In genomic region chr16:77060166-77060565, GRCm38 (mm10) we compare ENCODE assay signal across 8 mouse cellular contexts. TPM values are rescaled to one million over a fixed set of nuclear protein-coding genes. Genes with fewer than 3 reads are reported as not detected.
DNase-seq lines count a peak whose midpoint lies in the region; ATAC-seq and TF ChIP-seq lines count a peak whose summit lies in the region.

No protein-coding gene starts in this region.

- no peak overlapping the region for H3K4me2 ChIP-seq in midbrain, embryonic 16.5 days (ENCODE audit: low read length)

- H3K27me3 ChIP-seq in G1E (ENCODE audit: insufficient read depth, low read length), result no peaks in the 10 kb centered on the region
- H3K27me3 ChIP-seq in midbrain, embryonic 16.5 days (ENCODE audit: control insufficient read depth, insufficient read depth, low read depth, low read length), result no peaks in the 10 kb centered on the region

- intact Hi-C loops in gastrocnemius, postnatal 14 days (cut with DNase I; ENCODE audit: low total_unique reads), result no loop called here
- intact Hi-C loops in heart, postnatal 14 days (cut with DNase I), result no loop called here
- intact Hi-C loops in left cerebral cortex, adult 2 months (cut with DNase I), result no loop called here

- no peak overlapping the region for H3K27ac ChIP-seq in left cerebral cortex, adult 2 months
- no peak overlapping the region for H3K27ac ChIP-seq in midbrain, embryonic 16.5 days (ENCODE audit: low read length)

- no peak overlapping the region for H3K9ac ChIP-seq in midbrain, embryonic 16.5 days (ENCODE audit: low read depth, low read length)

- H3K4me3 ChIP-seq in G1E (ENCODE audit: low read depth, low read length), result no peak overlapping the region
- no peak overlapping the region for H3K4me3 ChIP-seq in left cerebral cortex, adult 2 months
- H3K4me3 ChIP-seq in midbrain, embryonic 16.5 days (ENCODE audit: low read depth, low read length), result no peak overlapping the region

- peaks cover 65% of the 10 kb centered on the region for H3K36me3 ChIP-seq in G1E (replicated peaks)
- H3K36me3 ChIP-seq in midbrain, embryonic 16.5 days (ENCODE audit: control insufficient read depth, insufficient read depth, low read length), result no peaks in the 10 kb centered on the region

- H3K4me1 ChIP-seq in G1E (ENCODE audit: insufficient read depth, low read depth, low read length), result peaks cover 6% of the 10 kb centered on the region; the same call in 1 of the 2 replicates
- H3K4me1 ChIP-seq in midbrain, embryonic 16.5 days (ENCODE audit: control insufficient read depth, insufficient read depth, low read length), result no peaks in the 10 kb centered on the region; the same call in 1 of the 2 replicates

- H3K9me3 ChIP-seq in G1E (replicated peaks), result no peaks in the 10 kb centered on the region
- no peaks in the 10 kb centered on the region for H3K9me3 ChIP-seq in midbrain, embryonic 16.5 days (replicated peaks; ENCODE audit: control insufficient read depth, low read length, poor library complexity, severe bottlenecking)

- DNase-seq in gastrocnemius, postnatal 14 days, result peak; percentile 38
- DNase-seq in gastrocnemius, adult 18-20 months (ENCODE audit: low spot score), result no peak
- peak; percentile 2 for DNase-seq in G1E (ENCODE audit: low spot score)
- peak; percentile 25 to 30 for DNase-seq in heart, postnatal 14 days
- peak; percentile 42 to 92 for DNase-seq in spleen, postnatal 10 days (ENCODE audit: low spot score in 2 of 2)
- DNase-seq in left cerebral cortex, adult 2 months (ENCODE audit: extremely low spot score in 1 of 2, low spot score in 2 of 2), result no peak
- no peak for DNase-seq in layer of hippocampus, adult 11-12 months (ENCODE audit: low spot score)

- TF ChIP-seq CTCF in G1E (IDR thresholded peaks at IDR 0.05; ENCODE audit: low read depth, low read length), result no peak
- TF ChIP-seq CTCF in left cerebral cortex, adult 2 months (IDR thresholded peaks at IDR 0.05), result no peak

- ATAC-seq in G1E (ENCODE audit: extremely low read depth, insufficient number of reproducible peaks, low FRiP score, poor library complexity, severe bottlenecking), result peak; percentile 81
- no peak for ATAC-seq in midbrain, embryonic 16.5 days

- WGBS in midbrain, embryonic 16.5 days, result 91% methylated on average over 8 of the region's 8 CpGs

RNA-seq across cellular contexts. Expression of gene Usp25, which starts 46.7 kb away (rescaled TPM):
- total RNA-seq in gastrocnemius, postnatal 14 days (2021), result 10 to 100 TPM; 65.4 to 67.9 TPM
- 10 to 100 TPM; 88.1 to 89.7 TPM for total RNA-seq in gastrocnemius, adult 18-20 months (2021)
- total RNA-seq in G1E (2014; fragmentation: Nextera tagmentation) (71.8 and 85.6 TPM in 2 replicates), G1E (2017) (58.0 and 64.2 TPM in 2 replicates)
- 35.0 and 45.0 TPM in 2 replicates for polyA plus RNA-seq in G1E (2012)
- 10 to 100 TPM; 72.0 to 78.6 TPM for total RNA-seq in heart, postnatal 14 days (2021)
- 10 to 100 TPM; 32.5 to 36.6 TPM for total RNA-seq in left cerebral cortex, adult 2 months (2021)
- 8.5 and 9.7 TPM in 2 replicates for polyA plus RNA-seq in midbrain, embryonic 16.5 days (2015; fragmentation: Nextera tagmentation; extraction: Ambion mirVana)

Comparison
In these comparisons a context has a peak if more than half of its experiments do, and no peak if none do; other contexts are left out.
1. DNase-seq: peak in gastrocnemius, postnatal 14 days (single experiment), G1E (single experiment), heart, postnatal 14 days (2 of 2) and spleen, postnatal 10 days (2 of 2); none in gastrocnemius, adult 18-20 months (single experiment), left cerebral cortex, adult 2 months (0 of 2) and layer of hippocampus, adult 11-12 months (single experiment).